Mouse (Mus musculus) cerebellum, adult 9-11 months (tissue): Measurements from ENCODE around the gene Cd209e.
"Not testable (repeated sequence)": the region's sequence is repeated elsewhere in the genome, so short reads cannot be mapped to it uniquely, and the experiment has no call there.

ENCODE experiments used
- DNase-seq: peaks from one replicate; pipeline ENCODE4 v3.0.0; 2022

Cd209e gene

DNA sequence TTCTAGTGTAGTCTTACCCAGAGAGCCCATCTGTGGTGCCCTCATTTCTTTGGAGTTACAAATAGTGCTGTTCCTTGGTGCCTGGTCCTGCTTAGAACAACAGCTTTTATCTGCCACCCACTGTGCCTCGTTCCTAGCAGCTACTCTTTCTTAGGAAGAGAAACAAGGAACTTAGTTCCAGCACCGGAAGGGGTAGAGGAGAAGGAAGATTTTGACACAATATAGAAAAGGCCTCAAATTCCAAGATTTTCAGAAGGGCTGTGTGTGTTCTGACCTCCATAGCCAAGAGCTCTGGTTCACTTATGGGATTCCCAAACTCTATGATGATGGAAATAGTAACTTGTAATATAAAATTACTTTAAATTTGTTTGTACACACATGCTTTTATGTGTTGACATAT is at the start of gene Cd209e:
Gene Cd209e (minus strand): TSS at position 101 of the 400 bp plus-strand sequence.
- no peak for DNase-seq

DNA sequence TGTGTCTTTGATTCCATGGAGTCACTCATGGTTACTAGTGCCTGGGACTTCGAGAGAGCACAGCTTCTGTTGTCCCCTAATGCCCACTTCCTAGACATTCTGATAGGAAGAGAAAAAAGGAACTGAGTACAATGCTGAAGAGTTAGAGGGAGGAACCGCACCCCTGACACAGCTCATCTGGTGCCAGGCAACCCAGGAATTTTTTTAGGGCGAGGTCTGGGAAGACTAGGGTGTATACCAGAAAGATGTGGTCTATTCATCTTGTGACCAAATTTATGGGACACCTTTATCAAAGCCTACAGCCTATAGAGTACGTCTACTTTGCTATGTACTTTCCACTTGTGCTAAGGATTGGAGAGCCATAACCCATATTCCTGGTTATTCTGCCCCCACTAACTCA is 24.3 kb upstream of the Cd209e start, which contains the start of gene Cd209d:
Gene Cd209d (minus strand): TSS at position 101 of the 400 bp plus-strand sequence.
- no peak for DNase-seq

DNA sequence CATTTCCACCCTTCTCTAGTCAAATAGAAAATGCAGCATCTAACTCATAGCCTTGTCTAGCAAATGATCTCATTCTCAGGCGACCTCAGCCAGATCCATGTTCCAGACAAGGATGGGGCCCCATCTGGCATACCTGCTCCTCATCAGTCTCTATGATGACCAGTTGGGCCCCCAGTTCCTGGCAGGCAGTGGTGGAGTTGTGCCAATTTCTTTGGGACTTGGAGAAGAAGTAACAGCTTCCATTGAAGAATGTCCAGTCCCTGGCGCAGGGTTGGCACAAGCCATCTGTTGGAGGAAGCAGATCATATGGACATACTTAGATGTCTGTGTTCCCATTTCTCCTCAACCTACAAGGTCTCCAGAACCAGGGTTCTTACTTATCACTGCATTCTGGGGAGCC is 22.0 kb upstream of the Cd209e start:
- no peak for DNase-seq

DNA sequence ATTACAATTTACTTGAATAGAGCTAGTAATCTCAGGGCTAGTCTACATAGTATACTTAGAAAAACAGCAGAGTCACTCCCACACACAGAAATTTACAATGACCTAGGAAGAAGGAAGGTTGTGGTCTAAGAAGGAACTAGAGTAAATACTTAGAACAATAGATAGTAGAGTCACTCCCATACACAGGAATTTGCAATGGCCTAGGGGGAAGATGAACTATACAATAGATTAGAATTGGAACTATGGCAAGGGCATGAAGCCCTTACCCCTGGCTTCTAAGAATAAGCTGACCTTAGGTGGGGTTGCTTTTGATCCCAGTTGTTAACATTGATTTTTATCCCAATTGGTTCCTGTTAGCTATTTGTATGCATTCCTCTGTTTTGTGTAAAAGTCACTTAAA is 8.6 kb upstream of the Cd209e start:
- not testable (repeated sequence) for DNase-seq

DNA sequence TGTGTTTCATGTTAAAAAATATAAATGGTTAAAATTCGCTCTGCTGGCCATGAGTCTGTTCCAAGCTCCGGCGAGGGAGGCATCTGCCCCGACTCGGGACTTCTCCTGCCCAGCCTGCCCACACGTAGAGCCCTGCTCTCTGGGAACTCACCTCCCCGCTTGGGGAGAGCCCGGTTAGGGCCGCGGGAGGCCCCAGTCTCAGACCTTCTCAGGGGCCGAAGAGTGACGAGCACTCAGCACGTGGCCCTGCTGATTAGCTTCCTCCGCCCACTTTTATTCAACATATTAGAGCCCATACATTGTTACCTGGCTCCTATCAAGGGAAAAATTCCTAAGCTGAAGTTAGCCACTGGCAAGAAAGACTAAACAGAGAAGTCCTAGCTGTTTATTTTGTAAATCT is 51.0 kb downstream of the Cd209e start:
- DNase-seq, result peak; percentile 65
